Mouse (Mus musculus): Measurements from ENCODE around the gene Ephb3. TPM values are rescaled to one million over a fixed set of nuclear protein-coding genes. Genes with fewer than 3 reads are reported as not detected.

Gene Ephb3
- polyA plus RNA-seq, 1 experiment from 2014 or later = 4.0 TPM

- H3K4me3 ChIP-seq (ENCODE audit: low read depth, low read length) = no peak overlapping the region
- H3K36me3 ChIP-seq (ENCODE audit: control insufficient read depth, insufficient read depth) = no peaks in the 10 kb centered on the region
- H3K4me2 ChIP-seq (replicated peaks; ENCODE audit: low read depth) = no peak overlapping the region
- no CpG with 5 or more reads among the region's 1 CpGs for WGBS
- H3K9ac ChIP-seq (ENCODE audit: low read depth, low read length) = no peak overlapping the region
- TF ChIP-seq CTCF (IDR thresholded peaks at IDR 0.05; ENCODE audit: low read depth) = no peak
- 0 out of 2 replicates have a peak, but pooled peaks cover 2% of the 10 kb centered on the region for H3K9me3 ChIP-seq (ENCODE audit: control insufficient read depth)
- H3K27me3 ChIP-seq (replicated peaks; ENCODE audit: control insufficient read depth, insufficient read depth, low read length) = no peaks in the 10 kb centered on the region
- H3K4me1 ChIP-seq (replicated peaks; ENCODE audit: control insufficient read depth, insufficient read depth, low read length) = no peaks in the 10 kb centered on the region
- no peak for ATAC-seq
- no peak overlapping the region for H3K27ac ChIP-seq (ENCODE audit: low read depth, low read length)
These were observed 29.3 kb upstream of the Ephb3 start for GRCm38 (mm10) chr16:21175236-21175635.

- no peak overlapping the region for H3K4me2 ChIP-seq (replicated peaks; ENCODE audit: low read depth)
- ATAC-seq = no peak
- H3K9ac ChIP-seq (ENCODE audit: low read depth, low read length) = no peak overlapping the region
- no peaks in the 10 kb centered on the region for H3K4me1 ChIP-seq (replicated peaks; ENCODE audit: control insufficient read depth, insufficient read depth, low read length)
- no peak overlapping the region for H3K4me3 ChIP-seq (ENCODE audit: low read depth, low read length)
- no peaks in the 10 kb centered on the region for H3K36me3 ChIP-seq (ENCODE audit: control insufficient read depth, insufficient read depth)
- 71% methylated on average over 1 of the region's 1 CpGs for WGBS
- no peaks in the 10 kb centered on the region for H3K27me3 ChIP-seq (replicated peaks; ENCODE audit: control insufficient read depth, insufficient read depth, low read length)
- H3K9me3 ChIP-seq (ENCODE audit: control insufficient read depth) = no peaks in the 10 kb centered on the region
- no peak for TF ChIP-seq CTCF (IDR thresholded peaks at IDR 0.05; ENCODE audit: low read depth)
- H3K27ac ChIP-seq (ENCODE audit: low read depth, low read length) = no peak overlapping the region
These were observed 22.4 kb upstream of the Ephb3 start for GRCm38 (mm10) chr16:21182108-21182507.

- Histone ChIP-seq H3K4me1 (replicated peaks; ENCODE audit: control insufficient read depth, insufficient read depth, low read length) (no peaks in the 10 kb centered on the region), H3K9ac (ENCODE audit: low read depth, low read length) (no peak overlapping the region), H3K9me3 (ENCODE audit: control insufficient read depth) (no peaks in the 10 kb centered on the region), H3K4me3 (ENCODE audit: low read depth, low read length) (no peak overlapping the region), H3K4me2 (replicated peaks; ENCODE audit: low read depth) (no peak overlapping the region), H3K36me3 (ENCODE audit: control insufficient read depth, insufficient read depth) (no peaks in the 10 kb centered on the region), H3K27ac (ENCODE audit: low read depth, low read length) (no peak overlapping the region), H3K27me3 (replicated peaks; ENCODE audit: control insufficient read depth, insufficient read depth, low read length) (no peaks in the 10 kb centered on the region)
- ATAC-seq = no peak
- TF ChIP-seq CTCF (IDR thresholded peaks at IDR 0.05; ENCODE audit: low read depth) = no peak
These were observed 19.9 kb upstream of the Ephb3 start for GRCm38 (mm10) chr16:21184697-21185096.

GRCm38 (mm10) chr16:21187568-21187967 is 17.0 kb upstream of the Ephb3 start:
- no peak for TF ChIP-seq CTCF (IDR thresholded peaks at IDR 0.05; ENCODE audit: low read depth)
- ATAC-seq = no peak

GRCm38 (mm10) chr16:21188345-21188744 is 16.2 kb upstream of the Ephb3 start:
- H3K4me3 ChIP-seq (ENCODE audit: low read depth, low read length) = no peak overlapping the region
- H3K27me3 ChIP-seq (replicated peaks; ENCODE audit: control insufficient read depth, insufficient read depth, low read length) = no peaks in the 10 kb centered on the region
- no peak overlapping the region for H3K9ac ChIP-seq (ENCODE audit: low read depth, low read length)
- no peak overlapping the region for H3K4me2 ChIP-seq (replicated peaks; ENCODE audit: low read depth)
- H3K4me1 ChIP-seq (replicated peaks; ENCODE audit: control insufficient read depth, insufficient read depth, low read length) = no peaks in the 10 kb centered on the region
- no peak overlapping the region for H3K27ac ChIP-seq (ENCODE audit: low read depth, low read length)
- 72% methylated on average over 3 of the region's 3 CpGs for WGBS
- no peaks in the 10 kb centered on the region for H3K36me3 ChIP-seq (ENCODE audit: control insufficient read depth, insufficient read depth)
- ATAC-seq = no peak
- peak; percentile 58 for TF ChIP-seq CTCF (IDR thresholded peaks at IDR 0.05; ENCODE audit: low read depth)
- no peaks in the 10 kb centered on the region for H3K9me3 ChIP-seq (ENCODE audit: control insufficient read depth)

More at GRCm38 (mm10) chr16:21187568-21187967, 17.0 kb upstream of the Ephb3 start:
- Histone ChIP-seq H3K9ac (ENCODE audit: low read depth, low read length) (no peak overlapping the region), H3K4me2 (replicated peaks; ENCODE audit: low read depth) (no peak overlapping the region), H3K4me1 (replicated peaks; ENCODE audit: control insufficient read depth, insufficient read depth, low read length) (no peaks in the 10 kb centered on the region), H3K27ac (ENCODE audit: low read depth, low read length) (no peak overlapping the region), H3K27me3 (replicated peaks; ENCODE audit: control insufficient read depth, insufficient read depth, low read length) (no peaks in the 10 kb centered on the region), H3K36me3 (ENCODE audit: control insufficient read depth, insufficient read depth) (no peaks in the 10 kb centered on the region), H3K4me3 (ENCODE audit: low read depth, low read length) (no peak overlapping the region), H3K9me3 (ENCODE audit: control insufficient read depth) (no peaks in the 10 kb centered on the region)
- 57% methylated on average over 7 of the region's 7 CpGs for whole genome bisulfite sequencing

- H3K27me3 ChIP-seq (replicated peaks; ENCODE audit: control insufficient read depth, insufficient read depth, low read length) = no peaks in the 10 kb centered on the region
- no peaks in the 10 kb centered on the region for H3K4me1 ChIP-seq (replicated peaks; ENCODE audit: control insufficient read depth, insufficient read depth, low read length)
- no peak overlapping the region for H3K27ac ChIP-seq (ENCODE audit: low read depth, low read length)
- H3K9me3 ChIP-seq (ENCODE audit: control insufficient read depth) = no peaks in the 10 kb centered on the region
- no peak for ATAC-seq
- H3K4me3 ChIP-seq (ENCODE audit: low read depth, low read length) = no peak overlapping the region
- H3K4me2 ChIP-seq (replicated peaks; ENCODE audit: low read depth) = no peak overlapping the region
- no peaks in the 10 kb centered on the region for H3K36me3 ChIP-seq (ENCODE audit: control insufficient read depth, insufficient read depth)
- TF ChIP-seq CTCF (IDR thresholded peaks at IDR 0.05; ENCODE audit: low read depth) = no peak
- no peak overlapping the region for H3K9ac ChIP-seq (ENCODE audit: low read depth, low read length)
- WGBS = 63% methylated on average over 14 of the region's 14 CpGs
These were observed 13.0 kb upstream of the Ephb3 start for GRCm38 (mm10) chr16:21191569-21191968.
